Mouse (Mus musculus) G1E (cell line): ENCODE data around the gene Iqschfp.

Source experiments
- CTCF ChIP-seq: IDR thresholded peaks from 2 replicates; pipeline ENCODE4 v1.5.1; 2012; ENCODE audit warnings: low read depth, low read length, inconsistent platforms, mixed read lengths
- GATA1 ChIP-seq: IDR thresholded peaks from 2 replicates; pipeline ENCODE4 v1.6.1; 2012; ENCODE audit warnings: borderline replicate concordance, low read length, inconsistent platforms, mixed read lengths
- GATA2 ChIP-seq: IDR thresholded peaks from 2 replicates; pipeline ENCODE4 v1.6.1; 2012; ENCODE audit warnings: low read depth, low read length, inconsistent platforms, borderline replicate concordance
- POLR2AphosphoS5 ChIP-seq: IDR thresholded peaks from 2 replicates; pipeline ENCODE4 v1.6.1; 2012; ENCODE audit warnings: low read depth, low read length, inconsistent platforms; ENCODE audit not compliant: insufficient replicate concordance
- TAL1 ChIP-seq: conservative IDR thresholded peaks from 2 replicates; pipeline ENCODE4 v1.6.1; 2012; ENCODE audit warnings: low read depth, low read length, inconsistent platforms, mixed read lengths

- no peak for TF ChIP-seq GATA1
- TF ChIP-seq CTCF: no peak
- no peak for TF ChIP-seq GATA2
- TF ChIP-seq TAL1: no peak
- TF ChIP-seq POLR2AphosphoS5: no peak
These were observed 712.4 kb downstream of the Iqschfp start for GRCm38 (mm10) chr3:68604467-68604866.
